Mouse (Mus musculus): ENCODE results near the gene Olfr1437. TPM values are rescaled to one million over a fixed set of nuclear protein-coding genes. Genes with fewer than 3 reads are reported as not detected.
"Not testable (repeated sequence)": the region's sequence is repeated elsewhere in the genome, so short reads cannot be mapped to it uniquely, and the experiment has no call there.

The Olfr1437 gene
- not detected in 2 replicates for polyA plus RNA-seq (2014; fragmentation: Nextera tagmentation; extraction: Ambion mirVana)

GRCm38 (mm10) chr19:12325001-12325400 is at the start of gene Olfr1437:
Gene Olfr1437, minus strand, starts transcription at chr19:12325101.
- Histone ChIP-seq H3K9me3 (ENCODE audit: control insufficient read depth, low read length) (no peaks in the 10 kb centered on the region), H3K27ac (ENCODE audit: low read depth, low read length) (no peak within 1 kb of the TSS), H3K4me3 (ENCODE audit: low read depth, low read length) (no peak within 1 kb of the TSS), H3K4me2 (no peak within 1 kb of the TSS), H3K27me3 (ENCODE audit: control insufficient read depth, insufficient read depth, low read length) (no peaks in the 10 kb centered on the region), H3K36me3 (ENCODE audit: control insufficient read depth, insufficient read depth, low read length) (no peaks in the 10 kb centered on the region), H3K9ac (ENCODE audit: low read length) (no peak within 1 kb of the TSS), H3K4me1 (ENCODE audit: control insufficient read depth, insufficient read depth, low read length) (no peaks in the 10 kb centered on the region)
- no peak for DNase-seq (ENCODE audit: low spot score, missing footprints)
- ATAC-seq (ENCODE audit: low FRiP score), result no peak
- WGBS, result 86% methylated on average over 2 of the region's 2 CpGs

- Histone ChIP-seq H3K27me3 (ENCODE audit: control insufficient read depth, insufficient read depth, low read length) (no peaks in the 10 kb centered on the region), H3K9me3 (ENCODE audit: control insufficient read depth, low read length) (no peaks in the 10 kb centered on the region), H3K36me3 (ENCODE audit: control insufficient read depth, insufficient read depth, low read length) (no peaks in the 10 kb centered on the region), H3K4me3 (ENCODE audit: low read depth, low read length) (no peak overlapping the region), H3K9ac (ENCODE audit: low read length) (no peak overlapping the region), H3K27ac (ENCODE audit: low read depth, low read length) (no peak overlapping the region), H3K4me2 (no peak overlapping the region), H3K4me1 (ENCODE audit: control insufficient read depth, insufficient read depth, low read length) (no peaks in the 10 kb centered on the region)
- DNase-seq (ENCODE audit: low spot score, missing footprints) (no peak), ATAC-seq (ENCODE audit: low FRiP score) (no peak)
- 86% methylated on average over 2 of the region's 2 CpGs for WGBS
These were observed 49.6 kb upstream of the Olfr1437 start for GRCm38 (mm10) chr19:12374465-12375025.

GRCm38 (mm10) chr19:12373004-12373403 is 48.1 kb upstream of the Olfr1437 start:
- Histone ChIP-seq H3K4me3 (ENCODE audit: low read depth, low read length) (no peak overlapping the region), H3K36me3 (ENCODE audit: control insufficient read depth, insufficient read depth, low read length) (no peaks in the 10 kb centered on the region), H3K27ac (ENCODE audit: low read depth, low read length) (no peak overlapping the region), H3K9ac (ENCODE audit: low read length) (no peak overlapping the region), H3K9me3 (ENCODE audit: control insufficient read depth, low read length) (no peaks in the 10 kb centered on the region), H3K27me3 (ENCODE audit: control insufficient read depth, insufficient read depth, low read length) (no peaks in the 10 kb centered on the region), H3K4me2 (no peak overlapping the region), H3K4me1 (ENCODE audit: control insufficient read depth, insufficient read depth, low read length) (no peaks in the 10 kb centered on the region)
- DNase-seq (ENCODE audit: low spot score, missing footprints) (no peak), ATAC-seq (ENCODE audit: low FRiP score) (no peak)
- WGBS, result 78% methylated on average over 3 of the region's 3 CpGs

- Histone ChIP-seq H3K4me1 (ENCODE audit: control insufficient read depth, insufficient read depth, low read length) (no peaks in the 10 kb centered on the region), H3K4me3 (ENCODE audit: low read depth, low read length) (no peak within 1 kb of the TSS), H3K27me3 (ENCODE audit: control insufficient read depth, insufficient read depth, low read length) (no peaks in the 10 kb centered on the region), H3K27ac (ENCODE audit: low read depth, low read length) (no peak within 1 kb of the TSS), H3K4me2 (no peak within 1 kb of the TSS), H3K36me3 (ENCODE audit: control insufficient read depth, insufficient read depth, low read length) (no peaks in the 10 kb centered on the region), H3K9me3 (ENCODE audit: control insufficient read depth, low read length) (no peaks in the 10 kb centered on the region), H3K9ac (ENCODE audit: low read length) (no peak within 1 kb of the TSS)
- DNase-seq (ENCODE audit: low spot score, missing footprints) (no peak), ATAC-seq (ENCODE audit: low FRiP score) (no peak)
- 88% methylated on average over 3 of the region's 3 CpGs for WGBS
These were observed 10.9 kb upstream of the Olfr1437 start, which contains the start of gene Olfr1438-ps1 for GRCm38 (mm10) chr19:12335810-12336209. Gene Olfr1438-ps1, minus strand, starts transcription at chr19:12335910.

GRCm38 (mm10) chr19:12299030-12299429 is 25.9 kb downstream of the Olfr1437 start, which contains the start of gene Olfr1436:
Gene Olfr1436, minus strand, starts transcription at chr19:12299130.
- not testable (repeated sequence) for H3K4me3 ChIP-seq (ENCODE audit: low read depth, low read length); H3K27ac ChIP-seq (ENCODE audit: low read depth, low read length); H3K9me3 ChIP-seq (ENCODE audit: control insufficient read depth, low read length); H3K27me3 ChIP-seq (ENCODE audit: control insufficient read depth, insufficient read depth, low read length); ATAC-seq (ENCODE audit: low FRiP score); DNase-seq (ENCODE audit: low spot score, missing footprints); H3K9ac ChIP-seq (ENCODE audit: low read length); H3K4me2 ChIP-seq; H3K4me1 ChIP-seq (ENCODE audit: control insufficient read depth, insufficient read depth, low read length); H3K36me3 ChIP-seq (ENCODE audit: control insufficient read depth, insufficient read depth, low read length)
- WGBS, result 79% methylated on average over 1 of the region's 1 CpGs

GRCm38 (mm10) chr19:12292979-12293378 is 31.9 kb downstream of the Olfr1437 start:
- H3K9me3 ChIP-seq (ENCODE audit: control insufficient read depth, low read length), result no peaks in the 10 kb centered on the region
- no peaks in the 10 kb centered on the region for H3K4me1 ChIP-seq (ENCODE audit: control insufficient read depth, insufficient read depth, low read length)
- ATAC-seq (ENCODE audit: low FRiP score) (no peak), DNase-seq (ENCODE audit: low spot score, missing footprints) (no peak)
- H3K27me3 ChIP-seq (ENCODE audit: control insufficient read depth, insufficient read depth, low read length), result no peaks in the 10 kb centered on the region
- no peak overlapping the region for H3K4me3 ChIP-seq (ENCODE audit: low read depth, low read length)
- no peaks in the 10 kb centered on the region for H3K36me3 ChIP-seq (ENCODE audit: control insufficient read depth, insufficient read depth, low read length)
- no peak overlapping the region for H3K4me2 ChIP-seq
- no peak overlapping the region for H3K27ac ChIP-seq (ENCODE audit: low read depth, low read length)
- no peak overlapping the region for H3K9ac ChIP-seq (ENCODE audit: low read length)

- ATAC-seq (ENCODE audit: low FRiP score), result no peak
- H3K4me3 ChIP-seq (ENCODE audit: low read depth, low read length), result no peak within 1 kb of the TSS
- H3K27me3 ChIP-seq (ENCODE audit: control insufficient read depth, insufficient read depth, low read length), result no peaks in the 10 kb centered on the region
- no peak within 1 kb of the TSS for H3K27ac ChIP-seq (ENCODE audit: low read depth, low read length)
- no peak for DNase-seq (ENCODE audit: low spot score, missing footprints)
- H3K9me3 ChIP-seq (ENCODE audit: control insufficient read depth, low read length), result no peaks in the 10 kb centered on the region
- H3K4me2 ChIP-seq, result no peak within 1 kb of the TSS
- no peak within 1 kb of the TSS for H3K9ac ChIP-seq (ENCODE audit: low read length)
- H3K36me3 ChIP-seq (ENCODE audit: control insufficient read depth, insufficient read depth, low read length), result no peaks in the 10 kb centered on the region
- 72% methylated on average over 2 of the region's 2 CpGs for WGBS
- H3K4me1 ChIP-seq (ENCODE audit: control insufficient read depth, insufficient read depth, low read length), result no peaks in the 10 kb centered on the region
These were observed 45.3 kb downstream of the Olfr1437 start, which contains the start of gene Olfr1434 for GRCm38 (mm10) chr19:12279554-12279953. Gene Olfr1434, plus strand, starts transcription at chr19:12279854.

Other genes starting within 250 kb of the Olfr1437 start
- not detected in 2 replicates for gene Olfr1425, start 247.4 kb downstream of the Olfr1437 start, polyA plus RNA-seq (2014; fragmentation: Nextera tagmentation; extraction: Ambion mirVana)
- gene Olfr1426, start 233.1 kb downstream of the Olfr1437 start, polyA plus RNA-seq (2014; fragmentation: Nextera tagmentation; extraction: Ambion mirVana), result not detected in 2 replicates
- not detected in 2 replicates for gene Olfr1427, start 221.8 kb downstream of the Olfr1437 start, polyA plus RNA-seq (2014; fragmentation: Nextera tagmentation; extraction: Ambion mirVana)
- not detected in 2 replicates for gene Olfr1428, start 209.2 kb downstream of the Olfr1437 start, polyA plus RNA-seq (2014; fragmentation: Nextera tagmentation; extraction: Ambion mirVana)
- not detected in 2 replicates for gene Olfr76, start 201.9 kb downstream of the Olfr1437 start, polyA plus RNA-seq (2014; fragmentation: Nextera tagmentation; extraction: Ambion mirVana)
- not detected in 2 replicates for gene Olfr1555-ps1, start 155.0 kb downstream of the Olfr1437 start, polyA plus RNA-seq (2014; fragmentation: Nextera tagmentation; extraction: Ambion mirVana)
- not detected in 2 replicates for gene Olfr1431, start 124.5 kb downstream of the Olfr1437 start, polyA plus RNA-seq (2014; fragmentation: Nextera tagmentation; extraction: Ambion mirVana)
- not detected in 2 replicates for gene Olfr1432, start 92.5 kb downstream of the Olfr1437 start, polyA plus RNA-seq (2014; fragmentation: Nextera tagmentation; extraction: Ambion mirVana)
- not detected in 2 replicates for gene Olfr262, start 83.4 kb downstream of the Olfr1437 start, polyA plus RNA-seq (2014; fragmentation: Nextera tagmentation; extraction: Ambion mirVana)
- gene Olfr235, start 64.1 kb downstream of the Olfr1437 start, polyA plus RNA-seq (2014; fragmentation: Nextera tagmentation; extraction: Ambion mirVana), result not detected in 2 replicates
- gene Olfr1434, start 45.2 kb downstream of the Olfr1437 start, polyA plus RNA-seq (2014; fragmentation: Nextera tagmentation; extraction: Ambion mirVana), result not detected in 2 replicates
- not detected in 2 replicates for gene Olfr1436, start 26.0 kb downstream of the Olfr1437 start, polyA plus RNA-seq (2014; fragmentation: Nextera tagmentation; extraction: Ambion mirVana)
- gene Olfr1438-ps1, start 10.8 kb upstream of the Olfr1437 start, polyA plus RNA-seq (2014; fragmentation: Nextera tagmentation; extraction: Ambion mirVana), result not detected in 2 replicates
- not detected in 2 replicates for gene Olfr1440, start 62.2 kb upstream of the Olfr1437 start, polyA plus RNA-seq (2014; fragmentation: Nextera tagmentation; extraction: Ambion mirVana)
- not detected in 2 replicates for gene Olfr1441, start 92.3 kb upstream of the Olfr1437 start, polyA plus RNA-seq (2014; fragmentation: Nextera tagmentation; extraction: Ambion mirVana)
- gene Pfpl, start 102.8 kb upstream of the Olfr1437 start, polyA plus RNA-seq (2014; fragmentation: Nextera tagmentation; extraction: Ambion mirVana), result not detected in 2 replicates
- gene Mpeg1, start 135.7 kb upstream of the Olfr1437 start, polyA plus RNA-seq (2014; fragmentation: Nextera tagmentation; extraction: Ambion mirVana), result 0.90 and 1.1 TPM in 2 replicates
- gene Dtx4, start 176.4 kb upstream of the Olfr1437 start, polyA plus RNA-seq (2014; fragmentation: Nextera tagmentation; extraction: Ambion mirVana), result 62.0 and 64.3 TPM in 2 replicates
- 27.4 and 31.1 TPM in 2 replicates for gene Fam111a, start 220.6 kb upstream of the Olfr1437 start, polyA plus RNA-seq (2014; fragmentation: Nextera tagmentation; extraction: Ambion mirVana)

All from midbrain, embryonic 11.5 days (tissue).